Mouse (Mus musculus): ENCODE data around the gene Dis3l2.

- TF ChIP-seq CTCF (IDR thresholded peaks at IDR 0.05; ENCODE audit: insufficient read depth, low read length): no peak
- no peak for TF ChIP-seq POLR2A (IDR thresholded peaks at IDR 0.05; ENCODE audit: borderline replicate concordance, extremely low read depth, low read depth, low read length)
Observed at GRCm38 (mm10) chr1:86873745-86874144, 170.1 kb downstream of the Dis3l2 start.
